Mouse (Mus musculus): ENCODE data around the gene Rcc2.

Gene Rcc2

DNA sequence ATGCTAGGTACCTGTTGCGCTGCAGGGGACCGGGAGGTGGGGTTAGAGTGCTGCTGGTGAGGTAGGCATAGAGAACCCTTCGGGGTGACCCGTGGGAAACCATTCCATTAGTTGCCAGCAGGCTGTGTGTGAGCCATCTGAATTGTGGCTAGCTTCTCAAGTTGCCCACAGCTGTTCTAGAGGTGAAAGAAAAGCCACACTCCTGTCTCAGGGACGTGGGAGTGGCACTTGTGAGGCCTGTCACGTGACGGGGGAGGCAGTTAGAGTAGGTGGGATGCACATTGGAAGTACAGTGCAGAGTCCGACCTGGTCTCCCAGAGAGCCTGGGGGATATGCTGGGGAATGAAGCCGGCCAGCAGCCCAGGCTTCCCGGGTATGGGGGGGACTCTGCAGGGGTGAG lies 9.3 kb downstream of the Rcc2 start:
- DNase-seq (ENCODE audit: low spot score in 2 of 2), result no peak

GRCm38 (mm10) chr4:140710781-140711180 lies 10.4 kb downstream of the Rcc2 start:
- DNase-seq (ENCODE audit: low spot score in 2 of 2), result no peak

GRCm38 (mm10) chr4:140711360-140711759 lies 11.0 kb downstream of the Rcc2 start:
- DNase-seq (ENCODE audit: low spot score in 2 of 2), result no peak

- DNase-seq (ENCODE audit: low spot score in 2 of 2), result peak; percentile 66 to 85
Observed at GRCm38 (mm10) chr4:140713480-140714365, 13.4 kb downstream of the Rcc2 start.

DNA sequence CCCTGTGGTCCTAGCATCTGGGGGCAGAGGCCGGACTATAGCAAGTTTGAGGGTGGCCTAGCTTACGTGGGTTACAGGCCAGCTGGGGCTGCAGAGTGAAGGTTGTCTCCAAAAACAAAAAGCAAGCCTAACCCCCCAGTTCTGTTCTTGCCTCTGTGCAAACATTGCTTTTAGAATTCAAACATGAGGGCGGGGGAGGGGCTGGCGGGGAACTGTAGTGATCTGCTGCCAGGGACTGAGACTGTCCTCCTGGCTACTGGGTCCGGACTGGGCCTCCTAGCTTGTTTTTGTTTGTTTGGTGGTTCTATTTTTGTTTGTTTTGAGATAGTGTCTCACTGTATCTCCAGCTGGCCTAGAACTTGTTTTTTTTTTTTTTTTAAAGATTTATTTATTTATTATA lies 14.2 kb downstream of the Rcc2 start:
- no peak for DNase-seq (ENCODE audit: low spot score in 2 of 2)

DNA sequence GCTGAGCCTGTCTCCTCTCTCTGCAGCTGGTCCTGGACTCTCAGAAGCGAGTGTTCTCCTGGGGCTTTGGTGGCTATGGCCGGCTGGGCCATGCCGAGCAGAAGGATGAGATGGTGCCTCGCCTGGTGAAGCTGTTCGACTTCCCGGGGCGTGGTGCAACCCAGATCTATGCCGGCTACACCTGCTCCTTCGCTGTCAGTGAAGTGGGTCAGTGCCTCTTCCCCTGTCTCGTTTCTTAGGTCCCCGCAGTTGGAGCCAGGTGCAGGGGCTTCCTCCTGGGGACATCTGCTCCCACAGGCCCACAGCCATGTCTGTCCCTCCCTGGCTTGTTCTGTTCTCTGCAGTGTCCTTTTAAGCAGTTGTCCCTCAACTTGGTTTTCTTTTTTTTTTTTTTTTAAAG lies 16.7 kb downstream of the Rcc2 start:
- peak; percentile 34 to 45 for DNase-seq (ENCODE audit: low spot score in 2 of 2)

DNA sequence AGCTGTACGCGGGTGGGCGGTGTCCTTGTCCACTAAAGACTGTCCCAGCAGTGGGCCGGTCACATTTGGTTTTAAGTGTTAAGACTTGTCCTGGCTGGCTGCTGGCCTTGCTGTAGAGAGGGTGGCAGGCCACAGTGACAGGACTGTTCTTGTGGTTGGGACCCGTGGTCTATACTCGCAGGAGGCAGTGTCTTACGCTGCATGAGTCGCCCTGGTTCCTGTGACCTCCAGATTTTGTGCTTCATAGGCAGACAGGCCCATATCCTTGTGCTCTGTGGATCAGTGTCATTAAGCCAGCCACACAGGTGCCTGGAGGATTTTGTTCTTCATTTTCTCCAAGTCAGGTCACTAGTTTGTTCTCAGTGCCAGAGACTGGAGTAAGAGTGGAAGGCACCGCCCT lies 18.1 kb downstream of the Rcc2 start:
- no peak for DNase-seq (ENCODE audit: low spot score in 2 of 2)

- DNase-seq (ENCODE audit: low spot score in 2 of 2), result no peak
Observed at GRCm38 (mm10) chr4:140720091-140720490, 19.8 kb downstream of the Rcc2 start.

GRCm38 (mm10) chr4:140721968-140722490 lies 21.7 kb downstream of the Rcc2 start:
- no peak for DNase-seq (ENCODE audit: low spot score in 2 of 2)

- no peak for DNase-seq (ENCODE audit: low spot score in 2 of 2)
Observed at GRCm38 (mm10) chr4:140722710-140723109, 22.4 kb downstream of the Rcc2 start.

GRCm38 (mm10) chr4:140723192-140723591 lies 22.9 kb downstream of the Rcc2 start:
- DNase-seq (ENCODE audit: low spot score in 2 of 2), result no peak

DNA sequence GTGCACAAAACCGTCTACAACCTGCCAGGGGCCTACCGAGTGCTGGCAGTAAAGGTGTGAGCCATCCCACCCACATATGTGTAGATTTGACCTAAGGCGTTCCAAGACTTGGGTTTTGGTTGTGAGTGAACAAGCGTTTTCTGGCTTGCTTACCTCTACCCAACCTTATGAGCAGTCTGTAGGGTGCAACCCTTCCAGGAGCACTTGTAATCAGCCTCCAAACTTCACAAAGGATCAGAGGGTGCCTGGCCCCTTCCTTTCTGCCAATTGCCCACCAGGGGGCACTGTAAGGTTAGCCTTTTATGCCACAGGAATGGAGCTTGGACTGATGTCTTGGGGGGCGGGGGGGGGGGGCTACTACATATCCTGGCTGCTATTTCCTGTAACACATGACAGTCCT lies 23.5 kb downstream of the Rcc2 start:
- peak in 1 of 2 experiments; percentile 64 for DNase-seq (ENCODE audit: low spot score in 2 of 2)

- no peak for DNase-seq (ENCODE audit: low spot score in 2 of 2)
Observed at GRCm38 (mm10) chr4:140724739-140725138, 24.4 kb downstream of the Rcc2 start.

GRCm38 (mm10) chr4:140726907-140727306 lies 26.6 kb downstream of the Rcc2 start:
- DNase-seq (ENCODE audit: low spot score in 2 of 2), result no peak

- DNase-seq (ENCODE audit: low spot score in 2 of 2), result no peak
Observed at GRCm38 (mm10) chr4:140731654-140732053, 31.3 kb downstream of the Rcc2 start.

- DNase-seq (ENCODE audit: low spot score in 2 of 2), result no peak
Observed at GRCm38 (mm10) chr4:140732871-140733270, 32.5 kb downstream of the Rcc2 start.

DNA sequence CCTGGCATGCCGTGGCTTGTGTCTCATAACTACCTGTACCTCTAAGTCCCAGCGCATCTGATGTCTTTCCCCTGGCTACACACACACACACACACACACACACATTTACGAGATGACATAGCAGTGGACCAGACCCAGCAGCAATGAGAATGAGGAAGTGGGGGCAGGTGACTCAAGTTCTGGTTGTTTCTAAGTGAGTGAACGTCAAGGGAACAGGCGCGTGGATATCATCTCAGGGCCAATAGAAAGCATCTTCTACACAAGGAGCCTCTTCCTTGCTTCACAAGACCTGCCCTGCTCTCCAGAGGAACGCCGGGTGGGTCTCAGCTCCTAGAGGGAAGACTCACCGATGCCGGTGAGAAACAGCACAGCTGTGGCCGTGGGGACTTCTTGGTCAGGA lies 40.3 kb downstream of the Rcc2 start:
- DNase-seq (ENCODE audit: low spot score in 2 of 2), result no peak

GRCm38 (mm10) chr4:140741401-140741800 lies 41.1 kb downstream of the Rcc2 start:
- DNase-seq (ENCODE audit: low spot score in 2 of 2), result no peak

GRCm38 (mm10) chr4:140742543-140742942 lies 42.2 kb downstream of the Rcc2 start, which contains the start of gene Padi6:
Gene Padi6 (minus strand): TSS chr4:140742643.
- DNase-seq (ENCODE audit: low spot score in 2 of 2), result no peak

GRCm38 (mm10) chr4:140743086-140743485 lies 42.7 kb downstream of the Rcc2 start:
- DNase-seq (ENCODE audit: low spot score in 2 of 2), result no peak

DNA sequence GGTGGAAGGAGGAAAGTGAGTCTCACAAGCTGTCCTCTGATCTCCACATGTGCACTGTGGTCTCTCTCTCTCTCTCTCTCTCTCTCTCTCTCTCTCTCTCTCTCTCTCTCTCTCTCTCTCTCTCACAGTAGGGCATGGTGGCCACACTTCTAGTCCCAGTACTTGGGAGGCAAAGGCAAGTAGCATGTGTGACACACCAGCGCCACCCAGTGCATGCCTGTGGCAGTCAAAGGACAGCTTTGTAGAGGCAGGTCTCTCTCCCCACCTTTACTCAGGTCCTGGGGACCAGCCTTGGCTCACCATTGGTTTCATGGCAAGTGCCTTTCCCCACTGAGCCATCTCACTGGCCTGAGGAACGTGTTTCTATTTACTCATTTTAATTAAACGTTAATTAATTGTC lies 44.3 kb downstream of the Rcc2 start:
- peak; percentile 71 to 77 for DNase-seq (ENCODE audit: low spot score in 2 of 2)

- no peak for DNase-seq (ENCODE audit: low spot score in 2 of 2)
Observed at GRCm38 (mm10) chr4:140747978-140748377, 47.6 kb downstream of the Rcc2 start.

DNA sequence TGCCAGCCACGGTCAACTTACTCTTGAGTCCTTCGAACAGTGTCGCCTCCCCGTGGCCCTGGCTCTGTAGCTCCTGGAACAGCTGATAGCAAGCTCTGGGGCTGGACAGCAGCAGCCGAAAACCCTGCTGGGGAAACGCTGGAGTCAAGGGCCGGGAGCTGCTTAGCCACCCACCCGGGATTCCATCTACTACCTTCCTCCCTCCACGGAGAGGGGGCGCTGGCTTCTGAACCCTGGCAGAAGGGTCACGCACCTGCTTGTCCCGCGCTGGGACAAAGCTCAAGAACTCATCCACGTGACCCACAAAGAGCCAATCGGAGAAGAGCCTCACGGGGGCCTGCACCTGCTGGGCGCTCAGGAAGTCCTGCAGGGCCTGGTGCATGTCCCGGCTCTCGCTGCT lies 50.0 kb downstream of the Rcc2 start:
- peak; percentile 91 to 92 for DNase-seq (ENCODE audit: low spot score in 2 of 2)
